Mouse (Mus musculus) testis, adult 2 months (tissue): ENCODE measurements around the gene Bid.

Experiments used
- CTCF ChIP-seq: fragments of 200-500 bp; IDR thresholded peaks from 2 replicates; pipeline ENCODE4 v1.5.1; 2012; ENCODE audit warnings: low read depth, mild to moderate bottlenecking, inconsistent platforms, low read length, moderate library complexity; ENCODE audit not compliant: control insufficient read depth, insufficient read depth, insufficient replicate concordance
- POLR2A ChIP-seq: fragments of 200-500 bp; IDR thresholded peaks from 2 replicates; pipeline ENCODE4 v1.6.1; 2012; ENCODE audit warnings: low read depth, mild to moderate bottlenecking, inconsistent platforms, low read length, moderate library complexity; ENCODE audit not compliant: control insufficient read depth

- no peak for TF ChIP-seq CTCF
- no peak for TF ChIP-seq POLR2A
These were observed 45.4 kb downstream of the Bid start for GRCm38 (mm10) chr6:120871286-120871685.
